Mouse (Mus musculus): ENCODE measurements around the gene Lama2.

DNA sequence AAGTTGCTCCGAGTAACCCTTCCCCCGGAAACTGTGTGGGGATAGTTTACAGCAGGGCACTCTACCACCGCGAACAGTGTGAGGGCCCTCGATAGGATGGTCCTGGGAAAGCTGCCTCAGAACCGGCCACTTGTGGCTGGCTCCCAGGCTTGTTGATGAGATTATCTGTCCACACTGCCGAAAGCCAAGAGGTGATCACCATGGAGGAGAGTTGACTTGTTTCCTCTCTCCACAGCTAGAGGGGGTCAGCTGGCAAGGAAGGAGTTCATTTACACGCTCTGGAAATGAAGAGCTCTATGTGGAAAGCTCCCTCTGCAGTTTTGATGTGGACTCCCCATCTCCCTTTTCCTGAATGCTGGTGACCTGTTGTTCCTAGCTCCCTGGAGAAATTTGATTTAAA is 669.9 kb downstream of the Lama2 start:
- TF ChIP-seq CTCF (IDR thresholded peaks at IDR 0.05; ENCODE audit: low read depth, low read length), result no peak
- no peak for TF ChIP-seq POLR2A (IDR thresholded peaks at IDR 0.05; ENCODE audit: insufficient read depth, low read length)
- no peak for TF ChIP-seq EP300 (IDR thresholded peaks at IDR 0.05; ENCODE audit: insufficient read depth, low read depth, low read length)

All from ES-Bruce4 (cell line).